In the genomic region with DNA sequence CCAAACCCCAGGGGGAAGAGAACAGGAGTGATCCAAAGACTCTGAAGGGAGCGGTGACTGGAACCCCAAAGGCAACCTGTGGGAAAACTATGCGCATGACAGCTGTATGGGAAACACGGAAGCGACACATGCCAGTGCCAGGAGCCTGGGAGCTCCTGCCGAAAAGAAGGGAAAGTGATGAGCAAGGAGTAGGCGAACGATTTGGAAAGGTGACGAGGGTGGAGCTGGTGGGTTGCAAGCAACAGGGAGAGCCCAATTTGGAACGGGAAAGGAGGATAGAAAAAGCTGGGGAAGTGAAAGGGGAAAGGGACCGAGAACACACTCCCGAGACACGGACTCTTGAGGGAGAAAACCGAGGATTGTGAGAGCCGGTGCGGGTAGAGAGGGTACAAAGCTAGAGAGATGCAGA, we compare ENCODE assay signal across 8 mouse cellular contexts. TPM values are rescaled to one million over a fixed set of nuclear protein-coding genes. Genes with fewer than 3 reads are reported as not detected.
A peak's percentile ranks its signal among the peaks of the same experiment; 100 is the strongest.
DNase-seq lines count a peak whose midpoint lies in the region; ATAC-seq lines count a peak whose summit lies in the region.

No protein-coding gene starts in this region.

- peak overlapping the region; percentile 95 for H3K4me2 ChIP-seq in liver, embryonic 15.5 days

- 0 out of 2 replicates have a peak, but pooled peaks cover 3% of the 10 kb centered on the region for H3K36me3 ChIP-seq in liver, embryonic 15.5 days (replicated peaks)

- DNase-seq in thymus, postnatal 4 days, result peak; percentile 25
- no peak for DNase-seq in thymus, postnatal 14 days
- peak; percentile 40 to 48 for DNase-seq in cerebellum, postnatal 14 days
- peak; percentile 16 for DNase-seq in heart, adult 8-10 months (ENCODE audit: low spot score)
- peak; percentile 35 for DNase-seq in kidney, postnatal 14 days
- peak; percentile 16 for DNase-seq in retina, embryonic 14.5 days (ENCODE audit: low spot score)

- ATAC-seq in liver, embryonic 15.5 days (ENCODE audit: insufficient read depth), result no peak
- no peak for ATAC-seq in inflammation-experienced regulatory T-cells, adult 6 months

- H3K27me3 ChIP-seq in liver, embryonic 15.5 days, result no peaks in the 10 kb centered on the region

- H3K4me1 ChIP-seq in liver, embryonic 15.5 days (replicated peaks), result peaks cover 65% of the 10 kb centered on the region

- H3K9ac ChIP-seq in liver, embryonic 15.5 days, result peak overlapping the region; percentile 96

- peak overlapping the region; percentile 95 for H3K4me3 ChIP-seq in liver, embryonic 15.5 days (replicated peaks)

- no peaks in the 10 kb centered on the region for H3K9me3 ChIP-seq in liver, embryonic 15.5 days (replicated peaks)

- H3K27ac ChIP-seq in liver, embryonic 15.5 days (replicated peaks), result peak overlapping the region; percentile 95

- 3% methylated on average over 15 of the region's 15 CpGs for WGBS in liver, embryonic 15.5 days (ENCODE audit: insufficient replicate concordance)

RNA-seq across cellular contexts. Expression of gene Mark2, which starts 1.3 kb away (rescaled TPM):
- 10 to 100 TPM; 44.5 to 54.2 (median 47.1) TPM for total RNA-seq in heart, adult 8-10 months (2022)
- polyA plus RNA-seq in liver, embryonic 15.5 days (2015; fragmentation: Nextera tagmentation; extraction: Ambion mirVana), result 20.0 and 24.4 TPM in 2 replicates
- polyA plus RNA-seq in inflammation-experienced regulatory T-cells, adult 6 months (2017; shearing (Covaris generic)), result 10 to 100 TPM; 50.5 to 69.5 (median 57.4) TPM

RNA-seq across cellular contexts. Expression of gene Spindoc, which starts 42.4 kb away (rescaled TPM):
- total RNA-seq in heart, adult 8-10 months (2022), result 10 to 100 TPM; 13.3 to 15.1 (median 13.8) TPM
- 3.2 and 3.7 TPM in 2 replicates for polyA plus RNA-seq in liver, embryonic 15.5 days (2015; fragmentation: Nextera tagmentation; extraction: Ambion mirVana)
- polyA plus RNA-seq in inflammation-experienced regulatory T-cells, adult 6 months (2017; shearing (Covaris generic)), result 1 to 10 TPM; 2.8 to 4.4 (median 3.6) TPM
